Mouse (Mus musculus) R1 (cell line): Measurements from ENCODE around the gene Ptgfrn.
A peak's percentile ranks its signal among the peaks of the same experiment; 100 is the strongest.

Source experiments
- DNase-seq: peaks from one replicate; pipeline ENCODE4 v3.0.0-alpha.2; 2018; ENCODE audit warnings: low read depth, low spot score

Gene Ptgfrn

DNA sequence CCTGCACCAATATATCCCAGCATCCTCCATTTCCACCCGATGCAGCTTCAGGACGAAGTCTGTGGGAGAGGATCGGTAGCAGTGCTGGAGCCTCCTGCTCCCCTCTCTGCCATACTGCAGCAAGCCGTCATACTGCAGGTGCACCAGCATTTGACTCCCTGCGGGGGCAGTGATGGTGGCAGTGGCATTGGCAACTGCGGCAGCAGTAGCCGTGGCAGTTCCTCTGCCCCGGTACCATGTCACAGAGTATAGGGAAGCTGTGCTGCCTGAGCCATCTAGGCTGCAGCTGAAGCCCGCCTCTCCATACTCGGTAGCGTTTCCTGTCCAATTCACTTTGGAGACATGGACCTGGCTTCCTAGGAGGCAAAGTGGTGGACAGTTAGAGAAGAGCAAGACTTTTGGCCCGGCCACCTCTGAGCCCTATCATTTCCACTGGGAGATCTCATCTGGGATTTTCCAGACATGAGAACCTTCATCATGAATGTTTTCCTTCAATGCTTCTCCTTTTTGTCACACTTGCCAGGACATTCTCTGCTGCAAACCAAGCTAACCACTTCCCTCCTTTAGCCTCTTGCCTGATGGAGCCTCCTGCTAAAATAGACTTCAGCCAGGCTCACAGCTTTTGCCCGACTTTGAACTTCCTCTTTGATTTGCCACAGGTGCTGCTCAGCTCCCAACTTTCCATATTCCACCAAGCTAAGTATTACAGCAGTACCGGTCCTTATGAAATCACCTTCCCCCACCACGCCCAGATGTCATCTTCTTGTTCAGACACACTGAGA lies 106.3 kb downstream of the Ptgfrn start:
- DNase-seq: no peak

- DNase-seq: peak; percentile 18
Observed at GRCm38 (mm10) chr3:100999732-101000131, 110.3 kb downstream of the Ptgfrn start.

- DNase-seq: peak; percentile 89
Observed at GRCm38 (mm10) chr3:100998904-100999340, 111.2 kb downstream of the Ptgfrn start.

- DNase-seq: no peak
Observed at GRCm38 (mm10) chr3:100997785-100998570, 112.1 kb downstream of the Ptgfrn start.

DNA sequence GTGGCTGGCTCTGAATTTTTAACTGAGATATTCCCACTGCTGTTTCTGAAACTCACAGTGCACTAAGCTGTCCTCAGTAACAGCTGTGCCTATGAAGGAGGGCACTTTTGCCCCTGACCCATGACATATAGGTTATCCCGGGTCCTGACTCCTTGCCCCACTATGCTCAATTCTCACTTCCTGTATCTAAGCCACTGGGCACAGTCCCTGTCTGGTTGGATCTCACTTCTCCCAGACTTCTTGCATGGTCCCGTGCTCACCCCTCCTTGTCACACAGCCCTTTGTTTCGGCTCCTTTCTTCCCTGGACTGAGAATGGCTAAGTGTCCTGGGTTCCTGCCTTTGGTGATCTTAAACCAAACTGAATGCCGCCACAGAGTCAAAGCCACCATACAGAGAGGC lies 115.8 kb downstream of the Ptgfrn start:
- no peak for DNase-seq

- no peak for DNase-seq
Observed at GRCm38 (mm10) chr3:100993718-100994117, 116.4 kb downstream of the Ptgfrn start.

- DNase-seq: no peak
Observed at GRCm38 (mm10) chr3:100993158-100993557, 116.9 kb downstream of the Ptgfrn start.
